Mouse (Mus musculus): ENCODE measurements around the gene Chchd10. TPM values are rescaled to one million over a fixed set of nuclear protein-coding genes. Genes with fewer than 3 reads are reported as not detected.

The Chchd10 gene
- polyA plus RNA-seq, 1 experiment from 2014 or later: 148 TPM

DNA sequence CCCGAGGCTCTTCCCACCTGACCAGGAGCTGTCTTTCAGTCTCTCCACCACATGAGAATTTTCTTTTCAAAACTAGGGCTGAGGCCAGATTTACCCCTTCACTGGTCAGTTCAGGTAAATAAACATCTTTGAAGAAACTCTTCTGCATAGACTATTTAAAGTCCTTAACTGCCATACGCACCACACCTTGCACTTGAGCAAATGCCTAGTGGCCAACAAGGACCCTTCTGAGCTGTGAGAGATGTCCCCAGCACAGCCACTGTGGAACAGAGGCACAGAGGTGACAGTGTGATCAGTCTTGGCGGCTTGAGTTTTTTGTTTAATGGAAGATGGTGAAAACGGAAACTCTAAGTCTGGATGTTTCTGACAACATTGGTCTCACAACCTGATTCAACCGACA lies 13.9 kb upstream of the Chchd10 start:
- H3K9ac ChIP-seq: no peak overlapping the region
- H3K27me3 ChIP-seq (ENCODE audit: control insufficient read depth, insufficient read depth, low read length): no peaks in the 10 kb centered on the region
- H3K27ac ChIP-seq: no peak overlapping the region
- H3K4me3 ChIP-seq (replicated peaks; ENCODE audit: low read length): peak overlapping the region; percentile 7; the same call in 1 of the 2 replicates
- DNase-seq (ENCODE audit: low spot score): no peak
- ATAC-seq (ENCODE audit: low FRiP score): no peak
- WGBS: 76% methylated on average over 5 of the region's 5 CpGs
- peaks cover 38% of the 10 kb centered on the region for H3K4me1 ChIP-seq (replicated peaks; ENCODE audit: control insufficient read depth, insufficient read depth, low read length)
- H3K4me2 ChIP-seq (replicated peaks): peak overlapping the region; percentile 73
- H3K36me3 ChIP-seq (replicated peaks; ENCODE audit: control insufficient read depth, insufficient read depth): peaks cover 44% of the 10 kb centered on the region
- H3K9me3 ChIP-seq (ENCODE audit: control insufficient read depth, low read length): no peaks in the 10 kb centered on the region

DNA sequence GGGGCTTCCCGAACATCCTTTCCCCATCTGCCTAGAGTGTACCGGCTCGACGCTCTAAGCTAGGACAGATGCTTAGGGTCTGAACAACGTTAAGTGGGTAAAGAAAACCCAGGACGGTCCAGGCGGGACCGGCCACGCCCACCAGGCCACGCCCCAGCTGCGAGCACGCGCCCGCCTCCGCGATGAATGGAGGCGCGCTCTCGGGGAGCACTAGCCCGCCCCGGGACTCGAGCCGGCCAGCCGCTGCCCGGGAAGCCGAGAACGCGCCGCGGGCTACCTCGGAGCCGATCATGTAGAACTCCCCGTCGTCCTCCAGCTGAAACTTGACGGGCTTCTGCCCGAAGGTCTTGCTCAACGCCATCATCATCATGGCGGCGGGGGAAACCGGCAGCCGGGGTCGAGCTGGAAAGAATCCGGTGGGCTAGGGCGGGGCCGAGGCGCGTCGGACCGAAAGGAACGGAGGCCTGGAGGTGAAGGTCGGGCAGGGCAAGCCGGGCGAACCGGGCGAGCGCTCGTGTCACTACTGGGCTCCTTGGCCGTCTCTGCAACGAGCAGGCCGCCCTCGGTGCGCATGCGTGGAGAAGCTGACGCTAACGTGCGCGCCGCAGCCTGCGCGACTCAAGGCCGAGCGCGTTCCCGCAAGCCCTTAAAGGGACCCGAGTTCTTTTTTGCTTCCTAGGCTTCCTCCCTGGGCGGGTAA lies 11.8 kb upstream of the Chchd10 start, which contains the start of gene Smarcb1:
Gene Smarcb1 (minus strand): TSS at position 592 of the 700 bp plus-strand sequence.
- H3K9me3 ChIP-seq (ENCODE audit: control insufficient read depth, low read length): no peaks in the 10 kb centered on the region
- ATAC-seq (ENCODE audit: low FRiP score) (peak; percentile 89), DNase-seq (ENCODE audit: low spot score) (peak; percentile 98)
- H3K27ac ChIP-seq: peak within 1 kb of the TSS; percentile 97
- under 1% methylated on average over 76 of the region's 76 CpGs for WGBS
- H3K4me2 ChIP-seq (replicated peaks): peak within 1 kb of the TSS; percentile 73
- H3K36me3 ChIP-seq (replicated peaks; ENCODE audit: control insufficient read depth, insufficient read depth): peaks cover 27% of the 10 kb centered on the region
- H3K4me1 ChIP-seq (replicated peaks; ENCODE audit: control insufficient read depth, insufficient read depth, low read length): peaks cover 38% of the 10 kb centered on the region
- peak within 1 kb of the TSS; percentile 69 for H3K4me3 ChIP-seq (replicated peaks; ENCODE audit: low read length)
- peak within 1 kb of the TSS; percentile 92 for H3K9ac ChIP-seq
- no peaks in the 10 kb centered on the region for H3K27me3 ChIP-seq (ENCODE audit: control insufficient read depth, insufficient read depth, low read length)

DNA sequence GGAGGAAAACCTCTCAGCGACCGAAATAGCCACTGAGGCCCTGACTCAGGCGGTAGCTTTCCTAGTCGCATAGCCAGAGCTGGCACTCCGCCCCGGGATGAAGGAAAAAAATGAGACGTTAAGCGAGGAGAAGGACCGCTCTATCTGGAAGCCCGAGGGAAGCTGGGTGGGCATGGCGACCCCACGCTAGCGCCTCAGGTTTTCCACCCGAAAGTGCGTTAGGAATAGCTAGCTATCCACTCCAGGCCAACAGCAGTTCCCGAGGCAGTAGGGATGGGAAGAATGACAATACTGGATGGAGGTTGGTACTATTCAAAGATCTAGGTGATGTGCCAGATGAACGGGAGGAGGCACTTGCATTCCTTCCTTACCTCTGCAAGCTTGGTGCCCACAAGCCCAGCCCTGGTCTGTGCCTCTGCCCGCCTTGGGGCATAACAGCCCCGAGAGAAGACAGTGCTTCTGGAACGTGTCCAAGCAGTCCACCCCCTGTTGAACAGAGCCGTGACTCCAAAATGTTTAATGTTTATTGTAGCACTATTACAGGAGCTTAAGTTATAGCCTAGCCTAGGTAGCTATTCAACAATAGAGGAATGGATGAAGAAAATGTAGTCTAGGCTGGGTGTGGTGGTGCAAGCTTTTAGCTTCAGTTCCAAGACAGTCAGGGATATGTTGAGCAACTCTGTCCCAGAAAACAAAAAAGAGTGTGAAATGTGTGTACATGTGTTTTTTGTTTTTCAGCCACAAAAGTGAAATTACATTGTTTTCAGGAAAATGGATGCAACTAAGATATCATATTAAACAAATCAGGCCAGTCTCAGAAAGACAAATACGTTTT lies 11.0 kb upstream of the Chchd10 start:
- peak overlapping the region; percentile 73 for H3K4me2 ChIP-seq (replicated peaks)
- H3K4me1 ChIP-seq (replicated peaks; ENCODE audit: control insufficient read depth, insufficient read depth, low read length): peaks cover 38% of the 10 kb centered on the region
- H3K27me3 ChIP-seq (ENCODE audit: control insufficient read depth, insufficient read depth, low read length): no peaks in the 10 kb centered on the region
- peaks cover 19% of the 10 kb centered on the region for H3K36me3 ChIP-seq (replicated peaks; ENCODE audit: control insufficient read depth, insufficient read depth)
- peak overlapping the region; percentile 92 for H3K9ac ChIP-seq
- WGBS: 4% methylated on average over 22 of the region's 22 CpGs
- H3K27ac ChIP-seq: peak overlapping the region; percentile 97
- ATAC-seq (ENCODE audit: low FRiP score): peak; percentile 62
- H3K9me3 ChIP-seq (ENCODE audit: control insufficient read depth, low read length): no peaks in the 10 kb centered on the region
- DNase-seq (ENCODE audit: low spot score): peak; percentile 49
- peak overlapping the region; percentile 69 for H3K4me3 ChIP-seq (replicated peaks; ENCODE audit: low read length)

DNA sequence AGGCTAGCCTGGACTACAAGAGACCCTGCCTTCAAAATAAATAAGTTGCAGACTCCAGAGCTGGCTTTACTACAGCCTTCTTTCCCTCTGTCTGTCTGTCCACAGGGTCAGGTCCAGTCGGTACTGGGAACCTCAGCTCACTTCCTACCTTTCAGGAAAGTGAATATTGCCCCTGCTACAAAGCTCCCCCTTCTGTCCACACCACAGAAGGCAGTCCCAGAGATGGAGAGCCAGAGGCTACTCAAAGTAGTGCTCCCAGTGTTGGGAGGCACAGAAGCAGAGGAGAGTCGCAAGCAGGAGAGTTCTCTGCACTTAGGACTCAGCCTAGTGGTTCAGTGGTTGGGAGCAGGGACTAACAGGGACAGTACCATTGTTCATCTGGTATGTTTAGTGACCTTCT lies 8.6 kb upstream of the Chchd10 start:
- DNase-seq (ENCODE audit: low spot score) (no peak), ATAC-seq (ENCODE audit: low FRiP score) (no peak)
- Histone ChIP-seq H3K27ac (no peak overlapping the region), H3K4me1 (replicated peaks; ENCODE audit: control insufficient read depth, insufficient read depth, low read length) (peaks cover 25% of the 10 kb centered on the region), H3K4me3 (replicated peaks; ENCODE audit: low read length) (no peak overlapping the region), H3K9me3 (ENCODE audit: control insufficient read depth, low read length) (no peaks in the 10 kb centered on the region), H3K4me2 (replicated peaks) (no peak overlapping the region), H3K9ac (no peak overlapping the region), H3K36me3 (replicated peaks; ENCODE audit: control insufficient read depth, insufficient read depth) (peaks cover 10% of the 10 kb centered on the region; the same call in 1 of the 2 replicates), H3K27me3 (ENCODE audit: control insufficient read depth, insufficient read depth, low read length) (no peaks in the 10 kb centered on the region)
- WGBS: 56% methylated on average over 2 of the region's 2 CpGs

DNA sequence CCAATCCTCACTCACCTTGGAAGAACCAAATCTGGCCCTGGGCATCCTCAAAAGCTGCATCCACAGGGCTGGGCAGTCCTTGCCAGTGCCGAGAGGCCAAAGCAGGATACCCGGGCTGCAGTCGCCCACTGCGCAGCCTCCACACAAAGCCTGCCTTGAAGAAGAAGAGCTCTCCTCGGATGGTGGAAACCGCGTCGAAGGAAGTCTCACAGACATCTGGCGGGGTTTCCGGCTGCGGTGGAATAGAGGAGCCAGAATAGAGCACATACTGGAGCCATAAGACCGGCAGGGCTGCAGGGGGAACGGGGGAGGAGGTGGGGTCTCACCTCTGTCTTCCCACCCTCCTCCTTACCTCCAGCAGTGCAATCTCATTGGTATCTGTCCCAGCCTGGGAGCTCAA lies 6.5 kb upstream of the Chchd10 start:
- Histone ChIP-seq H3K9ac (no peak overlapping the region), H3K4me3 (replicated peaks; ENCODE audit: low read length) (no peak overlapping the region), H3K4me1 (replicated peaks; ENCODE audit: control insufficient read depth, insufficient read depth, low read length) (peaks cover 19% of the 10 kb centered on the region), H3K4me2 (replicated peaks) (no peak overlapping the region), H3K27ac (no peak overlapping the region), H3K36me3 (replicated peaks; ENCODE audit: control insufficient read depth, insufficient read depth) (peaks cover 10% of the 10 kb centered on the region; the same call in 1 of the 2 replicates), H3K9me3 (ENCODE audit: control insufficient read depth, low read length) (no peaks in the 10 kb centered on the region), H3K27me3 (ENCODE audit: control insufficient read depth, insufficient read depth, low read length) (no peaks in the 10 kb centered on the region)
- ATAC-seq (ENCODE audit: low FRiP score) (no peak), DNase-seq (ENCODE audit: low spot score) (no peak)
- WGBS: 84% methylated on average over 13 of the region's 13 CpGs

DNA sequence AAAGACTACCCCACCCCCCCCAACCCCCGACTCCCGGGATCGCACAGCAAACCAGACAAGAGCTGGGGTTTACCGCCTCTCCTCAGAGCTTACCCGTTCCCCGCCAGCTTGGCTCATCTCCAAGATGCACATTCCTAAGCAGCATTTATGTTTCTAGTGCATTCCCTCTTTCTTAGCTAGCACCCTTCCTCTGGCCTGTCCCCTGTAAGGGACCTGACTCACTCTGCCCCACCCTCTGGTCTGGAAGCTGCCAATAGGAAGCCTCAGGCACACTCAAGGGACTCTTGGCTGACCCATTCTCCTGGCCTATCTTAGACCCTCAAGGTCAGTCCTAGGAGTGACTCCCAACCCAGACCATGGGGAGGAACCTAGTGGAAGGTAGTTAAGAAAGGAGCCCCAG lies 2.6 kb upstream of the Chchd10 start:
- Histone ChIP-seq H3K27ac (no peak overlapping the region), H3K9ac (no peak overlapping the region), H3K4me2 (replicated peaks) (peak overlapping the region; percentile 91; the same call in 1 of the 2 replicates), H3K27me3 (ENCODE audit: control insufficient read depth, insufficient read depth, low read length) (no peaks in the 10 kb centered on the region), H3K9me3 (ENCODE audit: control insufficient read depth, low read length) (no peaks in the 10 kb centered on the region), H3K4me3 (replicated peaks; ENCODE audit: low read length) (no peak overlapping the region), H3K36me3 (replicated peaks; ENCODE audit: control insufficient read depth, insufficient read depth) (peaks cover 10% of the 10 kb centered on the region; the same call in 1 of the 2 replicates), H3K4me1 (replicated peaks; ENCODE audit: control insufficient read depth, insufficient read depth, low read length) (peaks cover 22% of the 10 kb centered on the region)
- ATAC-seq (ENCODE audit: low FRiP score) (no peak), DNase-seq (ENCODE audit: low spot score) (no peak)
- WGBS: 22% methylated on average over 5 of the region's 6 CpGs

DNA sequence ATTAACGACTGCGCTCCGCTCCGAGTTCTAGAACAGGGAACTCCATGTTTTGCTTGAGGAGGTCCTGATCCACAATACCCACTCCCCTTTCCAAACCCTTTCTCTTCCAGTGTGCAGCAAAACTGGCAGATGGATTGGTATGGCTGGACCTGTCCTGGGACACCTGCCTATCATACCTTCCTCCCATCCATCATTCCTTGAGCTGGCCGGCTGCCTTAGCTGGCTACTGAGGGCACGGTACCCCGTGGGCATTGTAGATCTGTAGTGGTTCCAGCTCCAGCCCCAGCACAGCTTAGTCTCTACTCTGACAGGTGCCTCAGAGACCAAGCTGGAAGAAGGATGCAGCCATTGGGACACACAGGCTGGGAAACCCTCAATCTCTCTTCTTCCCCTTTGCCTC lies 1.6 kb upstream of the Chchd10 start:
- Histone ChIP-seq H3K27ac (no peak overlapping the region), H3K9me3 (ENCODE audit: control insufficient read depth, low read length) (no peaks in the 10 kb centered on the region), H3K9ac (peak overlapping the region; percentile 80; the same call in 1 of the 2 replicates), H3K36me3 (replicated peaks; ENCODE audit: control insufficient read depth, insufficient read depth) (peaks cover 10% of the 10 kb centered on the region; the same call in 1 of the 2 replicates), H3K27me3 (ENCODE audit: control insufficient read depth, insufficient read depth, low read length) (0 out of 2 replicates have a peak, but pooled peaks cover under 1% of the 10 kb centered on the region), H3K4me1 (replicated peaks; ENCODE audit: control insufficient read depth, insufficient read depth, low read length) (peaks cover 29% of the 10 kb centered on the region), H3K4me2 (replicated peaks) (peak overlapping the region; percentile 91), H3K4me3 (replicated peaks; ENCODE audit: low read length) (peak overlapping the region; percentile 49)
- ATAC-seq (ENCODE audit: low FRiP score): no peak
- WGBS: 26% methylated on average over 7 of the region's 7 CpGs
- no peak for DNase-seq (ENCODE audit: low spot score)

DNA sequence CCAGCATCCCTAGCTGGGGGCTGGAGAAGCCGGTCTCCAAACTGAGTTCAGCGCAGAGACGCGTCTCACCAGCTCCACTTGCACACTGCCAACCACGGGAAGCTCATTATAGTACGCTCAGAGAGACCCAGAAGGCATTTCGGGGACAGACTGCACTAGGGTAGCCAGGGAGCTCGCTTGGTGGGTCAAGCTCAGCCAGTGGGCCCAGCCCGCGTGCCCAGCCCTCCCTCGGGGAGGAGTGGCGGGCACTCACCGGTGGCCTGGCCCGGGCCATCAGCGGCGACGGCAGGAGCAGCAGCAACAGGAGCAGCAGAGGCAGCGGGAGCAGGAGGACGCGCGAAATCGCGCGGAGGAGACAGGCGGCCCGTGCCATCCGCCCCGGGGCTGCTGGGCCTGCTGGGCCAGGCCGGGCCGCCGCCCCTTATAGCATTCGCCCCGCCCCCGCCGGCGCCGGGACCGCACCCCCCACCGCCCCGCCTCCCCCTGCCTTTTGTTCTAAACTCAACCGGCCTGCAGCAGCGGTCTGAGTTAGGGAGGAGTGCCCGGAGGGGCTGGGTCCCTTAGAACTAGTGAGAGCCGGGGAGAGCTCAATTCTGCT lies 750 bp upstream of the Chchd10 start:
- no peaks in the 10 kb centered on the region for H3K9me3 ChIP-seq (ENCODE audit: control insufficient read depth, low read length)
- no peak overlapping the region for H3K27ac ChIP-seq
- peak overlapping the region; percentile 91 for H3K4me2 ChIP-seq (replicated peaks)
- 0 out of 2 replicates have a peak, but pooled peaks cover 10% of the 10 kb centered on the region for H3K36me3 ChIP-seq (replicated peaks; ENCODE audit: control insufficient read depth, insufficient read depth)
- no peak for DNase-seq (ENCODE audit: low spot score)
- H3K4me1 ChIP-seq (replicated peaks; ENCODE audit: control insufficient read depth, insufficient read depth, low read length): peaks cover 30% of the 10 kb centered on the region
- H3K27me3 ChIP-seq (ENCODE audit: control insufficient read depth, insufficient read depth, low read length): peaks cover 9% of the 10 kb centered on the region; the same call in 1 of the 2 replicates
- WGBS: under 1% methylated on average over 36 of the region's 44 CpGs
- H3K9ac ChIP-seq: peak overlapping the region; percentile 80
- ATAC-seq (ENCODE audit: low FRiP score): peak; percentile 39; the same call in 1 of the 2 replicates
- peak overlapping the region; percentile 49 for H3K4me3 ChIP-seq (replicated peaks; ENCODE audit: low read length)

DNA sequence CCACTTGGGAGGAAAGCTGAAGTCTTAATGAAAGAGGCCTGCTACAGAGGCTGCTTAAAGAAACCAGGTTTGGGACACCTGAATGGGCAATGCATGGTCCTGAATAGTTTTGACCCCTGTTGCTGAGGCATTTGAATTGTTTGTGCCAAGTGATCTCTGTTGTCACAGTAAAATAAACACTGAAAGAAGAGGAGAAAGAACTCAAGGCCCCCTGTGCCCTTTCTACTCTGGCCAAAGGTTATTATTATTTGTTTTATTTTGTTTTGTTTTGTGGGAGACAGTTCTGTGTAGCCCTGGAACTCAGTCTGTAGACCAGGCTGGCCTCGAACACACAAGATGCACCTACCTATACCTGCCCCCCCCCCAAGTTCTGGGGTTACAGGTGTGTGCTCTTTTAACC lies 2.1 kb downstream of the Chchd10 start:
- Histone ChIP-seq H3K4me1 (replicated peaks; ENCODE audit: control insufficient read depth, insufficient read depth, low read length) (peaks cover 30% of the 10 kb centered on the region), H3K9me3 (ENCODE audit: control insufficient read depth, low read length) (no peaks in the 10 kb centered on the region), H3K4me2 (replicated peaks) (peak overlapping the region; percentile 69), H3K9ac (peak overlapping the region; percentile 58; the same call in 1 of the 2 replicates), H3K27me3 (ENCODE audit: control insufficient read depth, insufficient read depth, low read length) (peaks cover 11% of the 10 kb centered on the region; the same call in 1 of the 2 replicates), H3K27ac (no peak overlapping the region), H3K36me3 (replicated peaks; ENCODE audit: control insufficient read depth, insufficient read depth) (no peaks in the 10 kb centered on the region), H3K4me3 (replicated peaks; ENCODE audit: low read length) (peak overlapping the region; percentile 43)
- ATAC-seq (ENCODE audit: low FRiP score) (no peak), DNase-seq (ENCODE audit: low spot score) (no peak)
- 80% methylated on average over 1 of the region's 1 CpGs for WGBS
